Mouse (Mus musculus) spleen, postnatal 4 days (tissue): Measurements from ENCODE around the gene Grhl1.
"Not testable (repeated sequence)": the region's sequence is repeated elsewhere in the genome, so short reads cannot be mapped to it uniquely, and the experiment has no call there.

Experiments used
- DNase-seq, 2 experiments: peaks; one replicate each; pipeline ENCODE4 v3.0.0; 2022; ENCODE audit warnings: low spot score in 2 of 2

Gene Grhl1

DNA sequence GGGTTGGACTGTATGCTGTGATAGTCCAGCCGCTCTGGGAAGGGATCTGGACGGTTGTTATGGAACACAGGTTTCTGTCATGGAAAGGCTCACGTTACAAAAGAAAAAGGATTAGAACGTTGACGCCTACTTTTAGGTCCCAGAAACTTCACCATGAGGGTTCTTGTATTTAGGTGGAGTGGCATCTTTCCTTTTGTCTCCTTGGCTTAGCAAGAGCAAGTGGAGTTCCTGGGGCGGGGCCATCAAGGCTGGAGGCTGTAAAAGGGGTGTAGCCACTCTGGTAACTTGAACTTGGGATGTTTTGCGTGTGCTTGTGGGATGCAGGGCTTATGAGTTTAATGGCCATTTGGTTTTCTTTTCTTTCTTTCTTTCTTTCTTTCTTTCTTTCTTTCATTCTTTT is 18.3 kb downstream of the Grhl1 start:
- DNase-seq: no peak

DNA sequence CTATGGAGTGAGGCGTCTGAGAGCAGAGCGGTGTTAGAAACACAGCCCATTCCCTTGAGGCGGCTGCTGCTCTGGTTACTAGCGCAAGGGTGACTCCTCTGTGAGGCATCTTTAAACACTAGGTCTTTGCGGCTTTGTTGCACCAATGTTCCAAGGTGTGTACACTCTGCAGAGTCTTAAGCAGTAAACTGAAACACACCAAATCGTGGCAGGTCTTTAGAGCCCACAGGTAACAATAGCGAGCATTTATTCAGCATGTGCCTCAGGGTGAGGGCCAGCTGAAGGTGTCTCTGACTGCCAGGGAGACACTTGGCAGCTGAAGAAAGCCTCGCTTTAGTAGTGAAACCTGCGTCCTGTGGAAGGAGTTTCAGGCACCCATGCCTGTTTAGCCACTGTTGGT is 20.0 kb downstream of the Grhl1 start:
- DNase-seq: no peak

DNA sequence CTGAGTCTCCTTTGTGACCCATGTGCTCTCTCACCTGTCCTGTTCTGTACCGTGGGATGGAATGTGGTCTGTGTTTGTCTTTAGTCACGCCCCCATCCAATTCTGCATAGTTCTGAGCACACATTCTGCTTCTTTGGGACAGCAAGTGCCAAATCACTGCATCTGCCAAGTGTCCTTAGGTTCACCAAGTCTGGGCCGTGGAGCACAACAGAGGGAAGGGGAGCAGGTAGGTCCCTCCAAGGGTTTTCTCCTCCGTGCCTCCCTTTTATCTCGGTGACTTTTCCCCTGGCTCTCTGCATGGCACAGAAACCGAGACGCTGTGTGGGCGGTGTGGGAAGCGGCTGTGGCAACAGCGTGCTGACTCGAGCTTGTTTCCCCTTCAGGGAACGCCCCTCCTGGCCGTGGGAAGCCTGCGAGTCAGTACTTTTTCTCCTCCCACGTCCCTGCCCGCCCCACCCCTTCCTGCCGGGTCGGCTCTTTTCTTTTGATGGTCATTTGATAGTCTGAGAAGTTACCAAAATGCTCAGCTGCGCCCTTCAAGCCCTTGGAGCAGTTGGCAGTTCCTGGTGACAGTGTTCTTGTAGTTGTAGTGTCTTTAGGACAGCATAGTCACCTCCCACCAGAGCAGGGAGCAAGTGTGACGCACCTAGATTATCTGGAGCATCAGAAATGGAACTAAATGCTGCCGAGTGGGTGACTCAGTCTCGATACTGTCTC is 21.0 kb downstream of the Grhl1 start:
- DNase-seq: peak; percentile 48 to 73

DNA sequence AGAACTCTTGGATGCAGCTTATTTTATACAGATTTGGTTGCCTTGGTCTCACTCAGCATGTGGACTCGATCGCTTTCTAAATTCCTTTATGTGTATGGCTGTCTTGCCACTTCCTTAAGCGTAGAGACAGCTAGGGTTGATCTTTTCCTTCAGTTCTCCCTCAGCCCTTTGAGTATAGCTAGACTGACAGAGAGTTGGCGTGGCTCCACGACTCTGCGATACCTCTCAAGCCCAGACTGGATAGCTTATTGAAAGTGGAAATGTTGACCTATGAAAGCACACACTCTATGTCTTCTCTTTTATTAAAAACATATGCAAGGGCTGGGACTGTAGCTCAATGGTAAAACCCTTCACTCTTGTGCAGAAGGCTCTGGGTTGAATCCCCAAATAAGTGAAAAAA is 25.3 kb downstream of the Grhl1 start:
- DNase-seq: no peak

DNA sequence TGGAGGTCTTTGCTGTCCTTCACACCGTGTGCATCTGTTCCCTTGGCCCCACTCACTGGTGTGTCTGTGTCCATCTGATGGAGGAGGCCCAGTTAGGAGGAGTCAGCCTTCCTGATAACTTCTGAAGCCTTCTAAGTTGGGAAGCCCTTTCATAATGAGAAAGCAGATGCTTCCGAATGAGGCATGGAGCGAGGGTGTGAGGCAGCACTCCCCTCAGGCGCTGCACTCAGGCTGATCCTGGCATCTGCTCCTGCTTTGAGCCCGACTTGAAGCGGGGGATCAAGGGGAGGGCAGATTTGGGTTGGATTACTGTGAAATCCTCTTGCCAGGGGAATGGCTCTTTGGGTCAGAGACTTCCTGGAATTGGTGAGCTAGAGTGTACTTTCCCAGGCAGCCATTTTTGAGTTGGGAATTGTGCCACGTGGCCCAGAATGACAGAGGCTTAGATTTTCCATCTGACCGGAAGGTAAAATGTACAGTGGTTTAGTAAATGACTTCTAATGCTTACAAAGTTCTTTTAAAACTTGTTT is 27.3 kb downstream of the Grhl1 start:
- no peak for DNase-seq

DNA sequence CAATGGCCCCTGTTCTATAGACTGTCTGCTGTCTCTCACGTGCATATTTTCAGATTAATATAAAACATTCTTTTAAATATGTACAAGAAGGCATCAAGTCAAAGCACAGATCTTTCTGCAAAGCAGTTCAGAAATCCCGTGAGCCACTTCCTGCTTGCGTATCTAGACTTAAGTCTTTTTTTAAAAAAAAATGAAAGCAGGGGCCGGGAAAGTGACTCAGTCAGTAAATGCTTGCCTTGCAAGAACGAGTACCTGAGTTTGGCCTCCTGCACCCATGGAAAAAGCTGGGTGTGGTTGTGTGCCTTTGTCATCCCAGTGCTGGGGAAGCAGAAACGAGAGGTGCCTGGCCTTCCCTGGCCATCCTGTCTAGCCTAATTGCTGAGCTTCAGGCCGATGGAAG is 28.0 kb downstream of the Grhl1 start:
- no peak for DNase-seq

DNA sequence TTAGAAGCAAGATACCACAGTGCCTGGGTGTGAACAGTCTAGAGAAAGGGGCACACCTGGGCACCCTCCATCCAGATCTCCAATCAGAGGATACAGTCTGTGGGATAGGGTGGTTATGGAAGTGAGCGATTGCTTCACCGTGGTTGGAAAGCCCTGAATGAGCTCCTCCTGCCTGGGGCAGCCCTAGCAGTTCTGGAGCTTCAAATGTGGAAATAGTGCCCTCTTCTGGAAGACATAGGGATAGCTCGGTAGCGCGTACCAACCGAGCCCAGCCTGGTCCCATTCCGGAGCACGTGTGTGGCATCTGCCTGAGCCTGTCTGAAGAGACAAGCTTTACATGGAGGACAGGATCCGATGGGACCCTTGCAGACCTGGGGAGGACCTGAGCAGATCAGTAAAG is 28.7 kb downstream of the Grhl1 start:
- DNase-seq: peak; percentile 65 to 81

DNA sequence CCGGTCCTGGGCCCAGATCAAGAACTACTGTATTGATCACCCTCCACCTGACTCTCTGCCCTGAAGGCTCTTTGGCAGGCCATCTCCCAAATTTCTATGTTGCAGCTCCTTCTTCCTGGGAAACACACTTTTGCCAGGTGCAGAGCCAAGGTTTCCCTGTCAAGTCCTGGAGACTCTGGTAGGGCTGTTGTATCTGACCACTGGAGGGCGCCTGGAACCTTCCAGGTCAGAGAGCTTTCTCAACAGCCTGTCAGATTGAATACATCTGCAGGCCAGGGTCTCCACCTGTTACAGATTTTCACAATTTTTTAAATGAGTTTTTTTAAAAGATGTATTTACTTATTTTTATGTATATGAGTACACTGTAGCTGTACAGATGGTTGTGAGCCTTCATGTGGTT is 31.2 kb downstream of the Grhl1 start:
- peak; percentile 60 to 83 for DNase-seq

DNA sequence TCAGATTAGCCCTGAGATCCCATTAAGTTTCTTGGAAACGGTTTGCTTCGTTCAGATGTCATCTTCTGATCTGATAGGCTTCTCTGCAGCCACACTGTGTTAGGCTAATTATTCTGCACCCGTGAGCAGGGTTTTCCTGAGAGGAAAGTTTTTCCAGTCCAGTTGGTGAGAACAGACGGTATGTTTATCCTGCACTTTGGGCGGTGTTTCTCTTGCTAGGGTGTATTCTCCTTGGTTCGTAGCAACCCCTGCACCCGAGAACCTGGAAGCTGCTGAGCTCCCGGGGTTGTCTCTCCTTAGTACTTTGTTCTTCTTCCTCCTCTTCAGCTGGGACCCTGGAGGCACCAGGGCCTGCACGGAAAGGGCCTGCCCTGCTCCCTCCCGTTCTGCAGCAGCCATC is 34.1 kb downstream of the Grhl1 start:
- no peak for DNase-seq

DNA sequence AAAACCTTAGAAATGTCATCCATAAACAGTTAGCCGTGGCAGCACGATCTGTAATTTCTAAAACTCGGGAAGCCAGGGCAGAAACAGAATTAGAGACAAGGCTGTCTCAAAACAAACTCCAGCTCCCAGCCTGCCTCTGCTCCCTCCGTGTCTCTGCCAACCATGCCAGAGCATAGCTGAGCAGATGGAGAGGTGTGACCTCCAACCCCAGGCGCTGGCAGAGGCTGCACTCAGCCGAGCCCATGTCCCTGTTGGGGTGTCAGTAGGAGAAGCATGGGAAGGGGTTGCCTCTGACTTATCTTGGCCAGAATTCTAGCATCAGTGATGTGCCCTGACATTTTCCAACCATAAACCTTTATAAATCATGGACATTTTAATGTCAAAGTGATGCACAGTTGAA is 40.5 kb downstream of the Grhl1 start:
- DNase-seq: no peak

DNA sequence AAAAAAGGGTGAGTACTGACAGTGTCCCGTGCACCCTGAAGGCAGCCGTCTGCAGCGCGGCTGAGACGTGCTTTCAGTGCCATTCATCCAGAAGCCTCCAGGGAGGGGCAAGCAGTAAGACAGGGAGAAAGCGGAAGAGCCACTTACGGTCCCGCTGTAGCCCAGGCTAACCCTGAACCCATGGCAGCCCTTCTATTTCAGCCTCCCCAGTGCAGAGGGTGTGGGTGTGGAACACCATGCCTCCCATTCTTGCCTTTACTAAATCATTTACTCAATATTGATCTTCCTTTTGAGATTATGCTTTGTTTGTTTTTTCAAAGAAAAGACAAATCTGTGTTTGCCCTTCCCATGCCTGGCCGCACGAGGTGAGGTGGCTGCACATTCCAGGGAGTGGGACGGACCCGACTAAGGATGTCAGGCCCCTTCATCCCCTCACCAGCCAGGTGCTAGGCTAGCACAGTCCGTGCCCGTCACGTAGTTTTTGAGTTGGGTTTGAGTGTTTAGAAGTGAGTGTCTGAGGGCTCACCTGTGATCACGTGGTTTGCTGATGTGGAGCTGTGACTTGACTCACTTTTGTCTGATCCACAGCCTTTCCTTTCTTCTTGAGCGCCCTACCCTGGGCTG is 42.5 kb downstream of the Grhl1 start:
- DNase-seq: no peak

DNA sequence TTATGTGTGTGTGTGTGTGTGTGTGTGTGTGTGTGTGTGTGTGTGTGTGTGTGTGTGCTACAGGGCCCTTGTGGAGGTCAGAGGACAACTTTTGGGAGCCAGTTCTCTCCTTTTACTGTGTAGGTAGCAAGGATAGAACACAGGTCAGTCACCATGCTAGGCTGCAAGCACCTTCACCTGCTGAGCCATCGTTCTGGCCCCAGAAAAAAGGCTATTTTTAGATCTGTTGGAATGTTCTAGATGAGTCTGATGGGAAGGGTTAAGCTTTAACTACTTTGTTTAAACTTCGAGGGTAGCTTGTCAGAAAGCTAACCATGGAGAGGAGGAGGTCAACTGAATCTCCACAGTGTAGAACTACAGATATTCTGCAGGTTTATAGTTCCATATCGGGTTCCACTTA is 43.1 kb downstream of the Grhl1 start:
- DNase-seq: no peak

DNA sequence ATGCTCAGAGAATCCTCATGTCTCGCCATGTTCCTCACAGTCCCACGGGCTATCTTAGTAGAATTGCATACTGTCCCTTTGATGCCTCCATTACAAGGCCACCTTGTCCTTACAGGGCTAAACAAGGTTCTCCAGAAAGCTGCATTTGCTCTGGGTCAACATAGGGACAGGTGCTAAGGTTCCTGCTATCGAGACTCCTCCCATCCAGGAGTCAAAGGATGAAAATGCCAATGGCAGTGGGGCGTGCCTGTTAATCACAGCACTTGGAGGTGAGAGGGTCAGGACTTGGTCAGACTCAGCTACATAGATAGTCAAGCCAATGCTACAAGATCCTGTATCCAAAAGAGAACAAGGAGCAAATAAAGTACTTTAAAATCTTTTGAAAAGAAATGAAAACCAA is 47.4 kb downstream of the Grhl1 start:
- DNase-seq: no peak

DNA sequence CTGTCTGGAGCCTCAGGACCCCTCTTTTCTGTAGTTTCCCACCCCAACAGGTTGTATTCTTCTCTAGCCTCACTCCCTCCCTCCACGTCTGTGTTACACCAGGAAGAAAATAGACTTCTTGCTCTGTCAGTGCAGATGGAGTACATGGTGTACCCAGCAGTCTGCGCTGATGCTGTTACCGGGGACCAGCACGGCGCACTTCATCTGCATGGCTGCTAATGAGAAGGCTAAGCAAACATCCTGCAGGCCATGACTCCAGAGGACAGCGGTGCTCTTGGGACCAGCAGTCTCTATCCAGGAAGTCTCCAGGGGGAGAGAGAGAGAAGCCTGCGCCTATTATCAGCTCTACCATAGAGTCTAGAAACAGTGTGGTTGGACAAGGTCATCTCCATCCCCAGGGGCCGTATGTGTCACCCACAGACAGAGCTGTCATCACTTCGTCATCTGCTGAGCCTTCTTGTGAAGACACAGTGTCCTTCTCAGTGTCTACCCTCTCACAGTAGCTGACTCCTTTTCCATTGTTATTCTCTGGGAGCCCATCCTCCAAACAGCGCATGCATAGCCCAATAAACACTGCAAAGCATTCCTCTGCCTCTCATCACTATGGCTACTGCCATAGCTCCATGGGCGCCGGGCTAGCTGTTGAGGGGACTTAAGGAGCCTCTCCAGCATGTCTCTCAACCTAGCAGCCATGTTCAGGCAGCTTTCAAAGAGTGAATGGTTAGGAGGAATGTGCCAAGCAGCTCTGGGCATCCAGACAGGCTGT is 51.6 kb downstream of the Grhl1 start:
- no peak for DNase-seq

DNA sequence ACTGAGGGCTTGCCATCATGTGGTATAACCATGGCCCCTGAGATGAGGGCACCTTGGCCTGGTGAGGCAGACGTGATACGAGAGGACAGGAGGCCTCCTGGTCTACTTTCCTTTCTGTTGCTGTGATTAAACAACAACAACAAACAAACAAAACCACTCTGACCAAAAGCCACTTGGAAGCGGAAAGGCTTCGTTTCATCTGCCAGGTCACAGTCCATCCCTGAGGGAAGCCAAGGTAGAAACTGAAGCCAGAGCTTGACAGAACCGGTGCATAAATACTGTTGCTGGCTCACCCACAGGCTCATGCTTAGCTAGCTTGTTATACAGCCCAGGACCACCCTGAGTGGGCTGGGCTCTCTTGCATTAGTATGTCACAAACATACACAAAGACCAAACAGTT is 54.3 kb downstream of the Grhl1 start:
- DNase-seq: no peak

DNA sequence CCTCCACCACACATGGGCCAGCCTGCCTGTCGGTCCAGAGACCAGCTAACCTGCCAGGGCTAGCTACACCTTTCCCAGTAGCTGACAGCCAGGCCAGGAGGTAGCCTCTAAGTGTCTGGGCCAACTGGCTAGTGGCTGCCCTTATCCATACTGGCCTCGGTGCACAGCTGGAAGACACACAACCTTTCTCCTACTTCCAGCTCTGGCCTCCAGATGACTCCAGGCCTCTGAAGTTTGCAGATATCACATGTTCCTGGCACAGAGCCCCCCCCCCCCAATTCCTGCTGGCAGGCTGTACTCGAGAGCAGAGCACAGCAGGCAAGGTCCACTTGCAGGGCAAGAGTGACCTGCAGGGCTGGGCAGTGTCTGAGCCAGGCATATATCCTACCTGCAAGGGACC is 55.1 kb downstream of the Grhl1 start:
- no peak for DNase-seq

DNA sequence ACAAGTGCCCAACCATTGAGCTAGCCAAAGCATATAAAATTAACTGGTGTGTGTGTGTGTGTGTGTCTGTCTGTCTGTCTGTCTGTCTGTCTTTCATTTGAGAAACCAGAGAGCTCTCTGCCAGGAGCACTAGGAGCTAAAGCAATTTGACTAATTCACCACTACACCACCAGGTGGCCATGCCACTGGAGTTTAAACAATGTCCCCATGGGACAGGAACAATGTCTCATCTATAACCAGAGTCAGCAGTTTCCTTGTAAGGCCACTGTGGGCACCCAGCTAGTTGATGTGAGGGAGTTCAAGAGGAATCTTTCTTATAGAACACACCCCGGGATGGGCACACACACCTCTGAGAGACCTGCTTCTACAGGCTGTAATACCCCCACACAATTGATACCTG is 58.1 kb downstream of the Grhl1 start:
- DNase-seq: peak in 1 of 2 experiments; percentile 47

DNA sequence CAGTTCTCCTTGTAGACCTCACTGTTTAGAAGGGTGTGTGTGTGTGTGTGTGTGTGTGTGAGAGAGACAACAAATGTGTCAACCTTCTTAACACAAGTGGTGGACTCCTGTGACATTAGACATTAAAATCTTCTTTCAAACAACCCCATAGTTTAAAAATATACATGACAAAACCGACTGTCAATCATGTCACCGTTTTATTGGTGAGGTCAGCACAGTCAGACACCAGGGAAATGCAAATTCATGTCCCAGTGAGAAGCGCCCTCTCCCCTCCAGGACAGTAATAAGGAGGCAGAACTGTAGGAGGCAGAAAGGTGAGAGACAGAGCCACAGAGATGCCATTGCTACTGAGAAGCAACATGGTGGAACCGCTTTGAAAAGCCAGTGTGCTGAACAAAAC is 60.3 kb downstream of the Grhl1 start:
- DNase-seq: no peak

DNA sequence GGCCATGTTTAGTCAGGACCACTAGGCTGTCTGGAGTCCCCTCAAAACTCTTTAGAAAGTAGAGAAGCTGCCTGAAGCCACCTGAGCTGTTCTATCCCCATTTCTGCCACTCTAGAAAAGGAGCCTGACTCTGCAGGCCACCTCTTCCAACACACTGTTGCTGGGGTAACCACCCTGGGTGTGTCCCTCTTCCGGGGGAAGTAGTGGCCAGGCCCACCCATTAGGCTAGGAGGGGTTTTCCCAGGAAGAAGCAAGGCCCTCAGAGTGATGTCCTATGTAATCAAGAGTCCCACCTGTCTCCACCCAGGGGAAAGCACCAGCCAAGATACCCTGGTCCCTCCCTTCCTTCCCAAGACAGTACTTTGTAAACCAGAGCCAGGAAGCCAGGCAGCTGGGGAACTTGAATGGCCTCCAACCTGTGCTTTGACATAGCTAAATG is 61.7 kb downstream of the Grhl1 start:
- DNase-seq: no peak

DNA sequence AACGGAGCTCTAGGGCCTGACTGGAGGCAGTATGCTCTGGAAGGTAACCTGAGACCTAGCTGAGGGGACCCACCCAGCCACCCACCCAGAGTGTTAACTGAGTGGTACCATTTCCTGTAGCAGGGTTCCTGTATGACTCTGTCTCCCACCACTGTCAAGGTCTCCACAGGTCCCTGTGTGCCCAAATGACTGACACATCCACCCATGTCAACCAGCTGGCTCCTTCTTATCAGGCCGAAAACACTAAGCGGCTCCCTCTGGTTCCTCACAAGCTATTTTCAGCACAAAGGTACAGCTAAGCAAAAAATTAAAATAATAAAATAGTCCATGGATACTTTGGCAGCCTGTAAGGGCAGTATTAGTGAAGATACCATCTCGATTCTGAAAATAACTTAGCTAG is 62.1 kb downstream of the Grhl1 start:
- DNase-seq: no peak

DNA sequence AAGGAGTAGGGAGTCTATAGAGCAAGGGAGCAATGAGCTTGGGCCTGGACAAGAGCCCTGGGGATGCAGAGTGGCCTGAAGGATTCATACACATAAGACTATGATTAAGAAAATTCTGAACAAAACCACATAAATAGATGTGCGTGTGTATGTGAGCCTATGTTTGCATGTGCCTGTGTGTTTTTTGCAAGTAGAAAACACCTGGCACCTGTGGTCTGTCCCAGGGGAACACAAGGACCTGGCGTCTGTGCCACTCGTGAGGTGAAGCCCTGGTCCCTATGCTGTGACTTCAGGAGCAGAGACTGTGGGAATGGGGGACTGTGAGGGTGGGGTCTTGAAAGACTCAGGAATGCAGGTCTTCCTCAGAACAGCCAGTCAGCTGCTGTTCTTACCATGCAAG is 62.6 kb downstream of the Grhl1 start:
- DNase-seq: no peak

DNA sequence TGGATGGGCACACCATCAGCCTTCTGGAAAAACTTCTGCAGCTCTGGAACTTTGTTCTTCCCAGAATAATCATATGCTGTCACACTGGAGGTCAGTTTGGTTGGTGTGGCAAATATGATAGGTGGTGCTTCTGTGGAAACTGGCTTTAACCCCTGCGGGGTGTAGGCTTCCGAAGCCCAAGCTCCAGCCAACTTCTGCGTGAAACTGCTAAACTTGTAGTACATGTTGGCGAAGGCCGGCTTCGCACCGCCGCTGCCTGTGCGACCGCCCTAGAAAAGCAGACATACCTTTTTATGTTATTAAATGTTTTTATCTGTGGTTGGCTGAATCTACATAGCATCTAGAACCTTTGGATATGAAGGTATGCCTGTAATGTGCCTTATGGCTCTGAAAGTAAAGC is 66.7 kb downstream of the Grhl1 start:
- not testable (repeated sequence) for DNase-seq

DNA sequence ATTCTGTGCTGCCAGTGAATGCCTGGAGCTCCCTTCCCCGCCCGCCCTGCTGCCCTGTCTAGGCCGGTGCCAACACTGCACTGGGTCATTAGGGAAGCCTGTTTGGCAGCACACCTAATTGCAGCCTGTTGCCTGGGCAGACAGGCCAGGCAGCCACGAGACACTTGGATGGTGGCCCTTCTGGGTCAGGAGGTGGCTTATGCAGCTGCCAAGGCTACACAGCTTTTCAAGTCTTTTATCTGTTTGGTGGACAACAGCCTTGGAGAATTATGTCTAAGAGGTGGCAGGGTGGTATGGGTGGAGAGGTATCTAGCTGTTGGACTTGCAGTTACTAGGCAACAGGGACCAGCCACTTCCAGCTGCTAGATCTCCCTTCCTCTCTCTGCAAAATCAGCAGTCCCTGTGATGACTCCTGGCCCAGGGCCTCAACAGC is 70.3 kb downstream of the Grhl1 start:
- DNase-seq: no peak
